Mouse (Mus musculus) midbrain, embryonic 13.5 days (tissue): Measurements from ENCODE around the gene Thpo. TPM values are rescaled to one million over a fixed set of nuclear protein-coding genes. Genes with fewer than 3 reads are reported as not detected.

Experiments used
- ATAC-seq: fragments of 200-750 bp; cut with Nextera tagmentation; 2 replicates; pipeline ENCODE4 v1.8.0; 2017; ENCODE audit warnings: mild to moderate bottlenecking, moderate TSS enrichment, moderate library complexity
- H3K27ac ChIP-seq: fragments of 300-500 bp; sonication (generic); 2 replicates; pipeline ENCODE4 v1.5.1; 2015; ENCODE audit warnings: inconsistent platforms, mild to moderate bottlenecking, moderate library complexity
- H3K27me3 ChIP-seq: fragments of 300-500 bp; sonication (generic); 2 replicates; pipeline ENCODE4 v1.6.1; 2015; ENCODE audit warnings: mild to moderate bottlenecking, inconsistent platforms
- H3K36me3 ChIP-seq: fragments of 300-500 bp; sonication (generic); 2 replicates; pipeline ENCODE4 v1.6.1; 2015; ENCODE audit warnings: mild to moderate bottlenecking, inconsistent platforms
- H3K4me1 ChIP-seq: fragments of 300-500 bp; sonication (generic); replicated peaks from 2 replicates; pipeline ENCODE4 v1.6.1; 2015; ENCODE audit warnings: inconsistent platforms
- H3K4me2 ChIP-seq: fragments of 300-500 bp; sonication (generic); replicated peaks from 2 replicates; pipeline ENCODE4 v1.6.1; 2015; ENCODE audit warnings: moderate library complexity, mild to moderate bottlenecking, inconsistent platforms
- H3K4me3 ChIP-seq: fragments of 300-500 bp; sonication (generic); replicated peaks from 2 replicates; pipeline ENCODE4 v1.5.1; 2015; ENCODE audit warnings: mild to moderate bottlenecking, inconsistent platforms
- H3K9ac ChIP-seq: fragments of 300-500 bp; sonication (generic); replicated peaks from 2 replicates; pipeline ENCODE4 v1.6.1; 2015; ENCODE audit warnings: mild to moderate bottlenecking, inconsistent platforms
- H3K9me3 ChIP-seq: fragments of 300-500 bp; sonication (generic); 2 replicates; pipeline ENCODE4 v1.6.1; 2016; ENCODE audit warnings: mild to moderate bottlenecking, inconsistent platforms
- WGBS: fragments of 180-500 bp; shearing (Covaris S2); methylation state at CpG from one replicate; pipeline ENCODE4 v1.1.7; 2015; 5-methylcytosine and 5-hydroxymethylcytosine counted together
- polyA plus RNA-seq: library from polyadenylated mRNA; unstranded; fragments of >200 nt; fragmentation: Nextera tagmentation; extraction: Ambion mirVana; gene quantifications from 2 replicates; pipeline ENCODE4 v1.2.1, GENCODE M21; 2015

Gene Thpo
- polyA plus RNA-seq, 1 experiment from 2014 or later, result 1.4 TPM

GRCm38 (mm10) chr16:20710810-20711209 is 23.5 kb downstream of the Thpo start:
- Histone ChIP-seq H3K4me1 (peaks cover 27% of the 10 kb centered on the region), H3K27me3 (no peaks in the 10 kb centered on the region), H3K4me2 (no peak overlapping the region), H3K9ac (no peak overlapping the region), H3K36me3 (peaks cover 63% of the 10 kb centered on the region), H3K27ac (no peak overlapping the region), H3K4me3 (no peak overlapping the region), H3K9me3 (no peaks in the 10 kb centered on the region)
- no peak for ATAC-seq
- 92% methylated on average over 4 of the region's 4 CpGs for WGBS

DNA sequence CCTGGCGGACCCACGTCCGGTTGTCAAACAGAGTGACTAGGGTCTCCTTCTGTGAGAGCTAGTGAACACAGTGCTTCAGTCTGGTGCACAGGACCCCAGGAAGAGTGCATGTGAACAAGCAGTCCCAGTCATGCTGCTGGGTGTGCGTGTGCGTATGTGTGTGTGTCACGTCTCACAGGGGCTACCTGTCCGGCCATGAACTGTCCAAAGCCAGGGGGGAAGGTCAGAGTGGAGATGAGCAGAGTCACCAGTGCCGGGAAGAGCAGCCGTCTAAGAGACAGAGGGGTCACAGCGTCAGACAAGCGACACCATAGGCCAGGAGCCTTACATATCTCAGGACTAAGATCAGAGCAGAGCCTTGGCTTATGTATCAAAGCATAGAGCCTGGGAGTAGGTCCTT is 23.9 kb downstream of the Thpo start:
- no peak overlapping the region for H3K9ac ChIP-seq
- H3K4me2 ChIP-seq, result no peak overlapping the region
- WGBS, result 96% methylated on average over 11 of the region's 11 CpGs
- H3K27ac ChIP-seq, result no peak overlapping the region
- H3K9me3 ChIP-seq, result no peaks in the 10 kb centered on the region
- no peak for ATAC-seq
- peaks cover 22% of the 10 kb centered on the region for H3K4me1 ChIP-seq
- no peaks in the 10 kb centered on the region for H3K27me3 ChIP-seq
- peaks cover 67% of the 10 kb centered on the region for H3K36me3 ChIP-seq
- no peak overlapping the region for H3K4me3 ChIP-seq

GRCm38 (mm10) chr16:20708939-20709734 is 25.2 kb downstream of the Thpo start:
- no peaks in the 10 kb centered on the region for H3K27me3 ChIP-seq
- H3K4me1 ChIP-seq, result peaks cover 10% of the 10 kb centered on the region
- no peak overlapping the region for H3K4me3 ChIP-seq
- no peaks in the 10 kb centered on the region for H3K9me3 ChIP-seq
- H3K9ac ChIP-seq, result no peak overlapping the region
- ATAC-seq, result peak; percentile 77
- 74% methylated on average over 19 of the region's 19 CpGs for WGBS
- H3K27ac ChIP-seq, result no peak overlapping the region
- H3K36me3 ChIP-seq, result peaks cover 78% of the 10 kb centered on the region
- H3K4me2 ChIP-seq, result no peak overlapping the region

GRCm38 (mm10) chr16:20708220-20708938 is 25.9 kb downstream of the Thpo start:
- Histone ChIP-seq H3K36me3 (peaks cover 86% of the 10 kb centered on the region), H3K9ac (no peak overlapping the region), H3K27me3 (no peaks in the 10 kb centered on the region), H3K9me3 (no peaks in the 10 kb centered on the region), H3K27ac (no peak overlapping the region), H3K4me1 (peaks cover 2% of the 10 kb centered on the region; the same call in 1 of the 2 replicates), H3K4me3 (no peak overlapping the region), H3K4me2 (no peak overlapping the region)
- ATAC-seq, result peak; percentile 22; the same call in 1 of the 2 replicates
- WGBS, result 91% methylated on average over 21 of the region's 21 CpGs

DNA sequence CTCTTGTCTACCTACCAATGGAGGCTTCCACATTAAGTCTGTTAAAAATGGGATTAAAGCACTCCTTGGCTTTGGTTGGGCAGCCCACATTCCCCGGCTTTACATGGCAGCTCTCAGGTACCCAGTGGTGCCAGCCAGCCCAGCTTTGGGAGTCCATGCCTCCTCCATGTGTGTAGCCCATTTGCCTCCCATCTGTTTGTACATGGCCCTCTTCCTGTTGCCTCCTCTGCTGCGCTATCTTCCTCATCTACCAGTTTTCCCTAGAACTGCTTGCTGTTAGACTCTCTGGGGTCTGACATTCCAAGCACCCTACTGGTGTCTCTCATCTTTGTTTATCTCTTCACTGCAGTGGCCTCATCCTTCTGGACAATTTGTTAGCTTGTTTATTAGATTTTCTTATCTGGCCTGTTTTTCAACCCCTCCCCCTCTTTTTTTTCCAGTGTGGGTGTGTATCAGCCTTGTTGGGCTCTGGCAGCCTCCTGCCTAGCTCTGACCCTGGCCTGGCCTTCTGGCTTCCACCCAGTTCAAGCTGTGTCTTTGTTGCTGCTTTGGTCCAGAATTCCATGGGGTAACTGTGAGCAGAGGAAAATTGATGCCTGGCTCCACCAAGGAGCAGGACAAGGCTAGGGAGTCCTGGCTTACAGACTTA is 27.8 kb downstream of the Thpo start:
- no peak overlapping the region for H3K9ac ChIP-seq
- WGBS, result 90% methylated on average over 2 of the region's 2 CpGs
- no peak overlapping the region for H3K27ac ChIP-seq
- H3K9me3 ChIP-seq, result no peaks in the 10 kb centered on the region
- H3K36me3 ChIP-seq, result peaks cover 77% of the 10 kb centered on the region
- no peaks in the 10 kb centered on the region for H3K27me3 ChIP-seq
- no peak overlapping the region for H3K4me3 ChIP-seq
- H3K4me1 ChIP-seq, result peaks cover 18% of the 10 kb centered on the region
- ATAC-seq, result no peak
- no peak overlapping the region for H3K4me2 ChIP-seq

DNA sequence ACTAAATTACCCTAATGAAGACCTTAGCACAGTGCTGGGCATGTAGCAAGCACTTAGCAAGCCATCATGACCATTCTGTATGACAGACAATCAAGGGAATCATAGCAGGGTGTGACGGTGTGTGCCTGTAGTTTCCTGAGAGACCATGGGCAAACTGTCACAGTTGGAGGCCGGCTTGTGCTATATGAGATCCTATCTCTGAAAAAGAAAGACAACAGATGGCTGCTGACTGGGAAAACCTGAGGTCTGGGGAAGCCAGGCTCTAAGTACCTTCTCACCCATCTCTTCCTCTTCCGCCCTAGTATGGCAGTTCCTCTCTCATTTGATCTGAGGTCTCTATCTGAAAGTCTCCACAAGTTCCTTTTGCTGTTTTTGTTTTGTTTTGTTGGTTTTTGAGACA is 28.5 kb downstream of the Thpo start:
- no peaks in the 10 kb centered on the region for H3K27me3 ChIP-seq
- 80% methylated on average over 3 of the region's 3 CpGs for WGBS

DNA sequence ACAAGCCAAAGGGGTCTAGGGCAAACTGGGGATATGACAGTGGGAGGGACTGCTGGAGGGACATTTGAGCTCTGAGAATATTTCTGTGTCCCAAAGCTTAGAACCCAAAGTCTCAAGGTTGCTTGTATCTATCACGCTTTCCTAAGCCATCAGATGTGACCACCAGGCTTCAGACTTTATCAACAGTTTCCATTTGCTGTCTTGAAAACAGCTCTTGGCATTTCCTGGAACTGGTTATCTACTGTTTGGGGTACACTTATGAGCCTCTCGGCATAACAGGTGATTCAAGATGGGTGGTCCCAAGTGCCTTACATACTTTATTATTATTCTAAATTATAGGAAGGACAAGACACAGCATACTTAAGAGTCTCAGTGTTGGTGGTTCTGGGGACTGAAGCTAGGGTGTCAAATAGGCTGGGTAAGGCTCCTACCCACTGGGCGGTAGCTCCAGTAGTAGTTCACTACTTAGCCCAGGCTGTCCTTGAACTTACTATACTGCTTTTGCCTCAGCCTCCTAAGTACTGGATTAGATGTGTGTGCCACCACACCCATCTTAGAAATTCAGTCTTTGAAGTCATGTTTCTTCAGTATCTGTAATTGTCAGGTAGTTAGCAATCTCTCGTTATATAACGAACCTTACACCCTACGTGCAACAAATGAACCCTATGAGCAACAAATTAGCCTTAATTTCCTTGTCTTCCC is 30.5 kb downstream of the Thpo start:
- peaks cover 31% of the 10 kb centered on the region for H3K4me1 ChIP-seq
- no peak for ATAC-seq
- H3K4me2 ChIP-seq, result no peak overlapping the region
- H3K9ac ChIP-seq, result no peak overlapping the region
- H3K27me3 ChIP-seq, result no peaks in the 10 kb centered on the region
- H3K4me3 ChIP-seq, result no peak overlapping the region
- H3K36me3 ChIP-seq, result peaks cover 86% of the 10 kb centered on the region
- WGBS, result 93% methylated on average over 6 of the region's 6 CpGs
- H3K9me3 ChIP-seq, result no peaks in the 10 kb centered on the region
- H3K27ac ChIP-seq, result no peak overlapping the region

More for the DNA sequence above, 28.5 kb downstream of the Thpo start:
- H3K4me2 ChIP-seq, result no peak overlapping the region
- peaks cover 23% of the 10 kb centered on the region for H3K4me1 ChIP-seq
- H3K4me3 ChIP-seq, result no peak overlapping the region
- no peak for ATAC-seq
- no peaks in the 10 kb centered on the region for H3K9me3 ChIP-seq
- H3K36me3 ChIP-seq, result peaks cover 75% of the 10 kb centered on the region
- no peak overlapping the region for H3K9ac ChIP-seq
- H3K27ac ChIP-seq, result no peak overlapping the region

- Histone ChIP-seq H3K36me3 (peaks cover 83% of the 10 kb centered on the region), H3K9ac (no peak overlapping the region), H3K4me3 (no peak overlapping the region), H3K4me1 (peaks cover 31% of the 10 kb centered on the region), H3K27ac (no peak overlapping the region), H3K9me3 (no peaks in the 10 kb centered on the region), H3K27me3 (no peaks in the 10 kb centered on the region), H3K4me2 (no peak overlapping the region; the same call in 1 of the 2 replicates)
- no peak; the same call in 1 of the 2 replicates for ATAC-seq
- 95% methylated on average over 10 of the region's 10 CpGs for WGBS
Measured at GRCm38 (mm10) chr16:20703071-20703470, 31.2 kb downstream of the Thpo start.

GRCm38 (mm10) chr16:20702522-20702893 is 31.8 kb downstream of the Thpo start:
- Histone ChIP-seq H3K4me3 (no peak overlapping the region), H3K9me3 (no peaks in the 10 kb centered on the region), H3K36me3 (peaks cover 77% of the 10 kb centered on the region), H3K27me3 (no peaks in the 10 kb centered on the region), H3K4me2 (no peak overlapping the region), H3K27ac (peak overlapping the region; percentile 71), H3K4me1 (peaks cover 31% of the 10 kb centered on the region), H3K9ac (peak overlapping the region; percentile 55)
- 3% methylated on average over 8 of the region's 8 CpGs for WGBS
- ATAC-seq, result peak; percentile 77

DNA sequence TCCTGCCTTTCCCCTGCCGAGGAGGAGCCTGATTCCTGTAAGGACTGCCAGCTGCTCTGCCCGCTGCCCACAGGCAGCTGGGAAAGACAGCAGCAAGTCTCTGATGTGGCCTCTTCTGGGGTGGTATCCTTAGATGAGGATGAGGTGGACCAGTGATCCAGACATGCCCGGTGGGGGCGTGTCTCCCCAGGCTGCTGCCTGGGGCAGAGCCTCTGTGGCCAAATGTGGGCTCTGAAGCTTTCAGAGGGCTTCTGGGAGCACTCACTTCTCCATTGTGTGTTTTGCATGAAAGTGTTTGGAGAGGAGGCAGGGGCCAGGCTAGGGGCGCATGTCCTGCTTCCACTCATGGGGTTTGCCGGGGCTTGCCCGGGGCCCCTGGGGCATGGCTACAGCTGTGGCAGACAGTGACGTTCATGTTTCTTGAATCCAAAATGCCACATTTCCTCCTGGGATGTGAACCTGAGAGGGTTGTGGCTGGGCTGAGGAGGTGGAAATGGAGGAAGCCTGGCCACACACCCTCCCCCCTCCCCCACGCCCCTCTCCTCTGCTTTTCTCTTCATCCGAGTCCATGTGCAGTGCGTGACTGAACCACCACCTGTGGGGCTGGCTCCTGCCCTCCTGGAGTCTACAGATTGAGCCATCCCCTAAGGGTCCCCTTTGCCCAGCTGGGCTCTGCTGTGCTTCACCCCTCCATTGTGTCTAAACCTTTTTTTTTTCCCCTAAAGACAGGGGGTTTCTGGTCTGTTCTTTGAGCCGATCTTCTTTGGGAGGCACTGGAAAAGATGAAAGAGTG is 32.4 kb downstream of the Thpo start:
- Histone ChIP-seq H3K9ac (peak overlapping the region; percentile 55), H3K4me1 (peaks cover 31% of the 10 kb centered on the region), H3K36me3 (peaks cover 71% of the 10 kb centered on the region), H3K4me2 (no peak overlapping the region; the same call in 1 of the 2 replicates), H3K4me3 (no peak overlapping the region), H3K9me3 (no peaks in the 10 kb centered on the region), H3K27ac (peak overlapping the region; percentile 71), H3K27me3 (no peaks in the 10 kb centered on the region)
- WGBS, result 6% methylated on average over 12 of the region's 12 CpGs
- ATAC-seq, result peak; percentile 61

- Histone ChIP-seq H3K27ac (peak overlapping the region; percentile 71), H3K36me3 (peaks cover 65% of the 10 kb centered on the region)
Measured at GRCm38 (mm10) chr16:20701316-20701715, 33.0 kb downstream of the Thpo start.

More at GRCm38 (mm10) chr16:20701316-20701715, 33.0 kb downstream of the Thpo start:
- Histone ChIP-seq H3K9me3 (no peaks in the 10 kb centered on the region), H3K4me2 (no peak overlapping the region; the same call in 1 of the 2 replicates), H3K4me1 (peaks cover 37% of the 10 kb centered on the region), H3K27me3 (no peaks in the 10 kb centered on the region), H3K4me3 (no peak overlapping the region), H3K9ac (peak overlapping the region; percentile 55)
- peak; percentile 37 for ATAC-seq
- 31% methylated on average over 7 of the region's 7 CpGs for whole genome bisulfite sequencing
